Mouse (Mus musculus) gastrocnemius, adult 2 months (tissue): ENCODE measurements at regions not wholly inside any gene's neighbourhood (a gene's known extent, or its start where the extent isn't known, plus 50 kb on each side); places are given as distances from the start of the nearest gene placed in this dataset.

Experiments used
- DNase-seq: peaks from one replicate; pipeline ENCODE4 v3.0.0; 2022
- H3K27ac ChIP-seq: fragments of 200-600 bp; 2 replicates; pipeline ENCODE4 v1.8.1; 2022; ENCODE audit warnings: mild to moderate bottlenecking
- H3K4me3 ChIP-seq: fragments of 200-600 bp; 2 replicates; pipeline ENCODE4 v1.8.1; 2022; ENCODE audit warnings: mild to moderate bottlenecking, moderate library complexity
- CTCF ChIP-seq: fragments of 200-600 bp; IDR thresholded peaks from 2 replicates; pipeline ENCODE4 v1.8.1; 2022; ENCODE audit warnings: antibody characterized with exemption, mild to moderate bottlenecking, moderate library complexity
- intact Hi-C: fragments of 180-260 bp; cut with DNase I; formaldehyde crosslinking; loops from one replicate; pipeline ENCODE4 v1.15.1; 2025

GRCm38 (mm10) chr2:48718261-48718660, 95.6 kb upstream of the Acvr2a start:
- intact Hi-C loops: no loop called here

GRCm38 (mm10) chr2:48730780-48731179, 83.1 kb upstream of the Acvr2a start:
- no peak for TF ChIP-seq CTCF
- Histone ChIP-seq H3K27ac (no peak overlapping the region; the same call in none of the 2 replicates), H3K4me3 (peak overlapping the region; percentile 35)
- intact Hi-C loops: no loop called here
- no peak for DNase-seq

More at GRCm38 (mm10) chr2:48718261-48718660, 95.6 kb upstream of the Acvr2a start:
- Histone ChIP-seq H3K4me3 (no peak overlapping the region), H3K27ac (no peak overlapping the region)
- TF ChIP-seq CTCF: no peak
- DNase-seq: no peak

- no peak for TF ChIP-seq CTCF
- H3K4me3 ChIP-seq: no peak overlapping the region
- no peak for DNase-seq
- intact Hi-C loops: no loop called here
- peak overlapping the region; percentile 53; the same call in 1 of the 2 replicates for H3K27ac ChIP-seq
These were observed 80.0 kb upstream of the Acvr2a start for GRCm38 (mm10) chr2:48733936-48734335.

GRCm38 (mm10) chr2:48734521-48734920, 79.4 kb upstream of the Acvr2a start:
- intact Hi-C loops: no loop called here
- TF ChIP-seq CTCF: no peak
- Histone ChIP-seq H3K4me3 (no peak overlapping the region), H3K27ac (peak overlapping the region; percentile 53)
- peak; percentile 66 for DNase-seq

GRCm38 (mm10) chr2:48736312-48736711, 77.6 kb upstream of the Acvr2a start:
- no peak overlapping the region for H3K27ac ChIP-seq
- no peak for DNase-seq
- intact Hi-C loops: no loop called here
- H3K4me3 ChIP-seq: no peak overlapping the region
- no peak for TF ChIP-seq CTCF
